Mouse (Mus musculus): Measurements from ENCODE around the gene Ttll11. TPM values are rescaled to one million over a fixed set of nuclear protein-coding genes. Genes with fewer than 3 reads are reported as not detected.

Ttll11 gene
- polyA plus RNA-seq, 1 experiment from 2014 or later = 0.67 TPM

DNA sequence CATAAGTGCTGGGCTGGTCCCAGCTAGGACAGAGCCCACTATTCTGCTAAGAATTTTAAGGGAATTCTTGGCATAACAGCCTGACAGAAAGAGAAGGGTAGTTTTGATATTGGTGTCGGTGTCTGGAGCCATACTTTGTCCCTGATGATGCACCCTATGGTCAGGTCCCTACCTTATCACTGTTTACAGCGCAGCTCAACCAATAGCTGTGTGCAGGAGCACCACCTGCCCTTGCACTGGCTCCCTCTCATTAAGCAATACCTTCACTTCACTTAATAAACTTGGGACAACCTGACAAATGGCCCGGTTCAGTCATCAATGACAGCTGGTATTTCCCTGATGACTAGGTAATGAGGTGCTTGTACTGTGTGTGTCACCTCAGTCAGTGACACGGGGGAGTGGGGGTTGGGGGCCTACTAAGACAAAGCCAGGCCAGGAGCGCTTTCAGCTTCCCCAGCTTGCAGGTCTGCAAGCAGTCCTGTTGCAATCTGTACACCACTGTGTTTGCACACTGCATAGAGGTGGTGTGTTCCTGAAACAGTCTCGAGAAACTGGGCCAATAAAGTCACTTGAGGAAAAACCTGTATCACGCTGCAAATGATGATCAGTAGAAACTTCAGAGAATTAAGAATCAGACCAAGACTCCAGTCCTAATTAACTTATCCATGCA is 22.1 kb downstream of the Ttll11 start:
- ATAC-seq = no peak
- H3K9ac ChIP-seq = no peak overlapping the region
- H3K4me3 ChIP-seq (replicated peaks) = no peak overlapping the region
- H3K4me1 ChIP-seq (replicated peaks) = no peaks in the 10 kb centered on the region
- WGBS = 62% methylated on average over 7 of the region's 7 CpGs
- no peaks in the 10 kb centered on the region for H3K9me3 ChIP-seq
- no peaks in the 10 kb centered on the region for H3K36me3 ChIP-seq
- no peak overlapping the region for H3K4me2 ChIP-seq (replicated peaks)
- H3K27me3 ChIP-seq (replicated peaks) = 0 out of 2 replicates have a peak, but pooled peaks cover 4% of the 10 kb centered on the region
- H3K27ac ChIP-seq = no peak overlapping the region

DNA sequence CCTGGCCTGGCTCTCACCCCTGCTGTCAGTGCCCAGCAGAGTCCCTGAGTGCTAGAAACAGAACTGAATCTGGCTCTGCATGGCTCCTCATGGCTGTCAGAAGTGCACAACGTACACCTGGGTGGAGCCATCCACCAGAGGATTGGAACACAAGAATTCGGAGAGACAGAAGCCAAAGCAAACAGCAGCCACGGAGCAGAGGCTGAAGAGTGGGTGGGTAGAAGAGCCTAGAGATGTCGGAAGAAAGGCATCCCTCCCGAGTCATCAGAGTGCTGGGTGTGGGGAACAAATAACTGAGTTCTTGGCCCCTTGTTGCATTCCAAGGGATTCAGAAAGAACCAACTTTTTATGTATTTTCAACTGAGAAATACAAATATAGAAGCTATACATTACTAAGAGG is 24.5 kb downstream of the Ttll11 start:
- 34% methylated on average over 5 of the region's 5 CpGs for WGBS

DNA sequence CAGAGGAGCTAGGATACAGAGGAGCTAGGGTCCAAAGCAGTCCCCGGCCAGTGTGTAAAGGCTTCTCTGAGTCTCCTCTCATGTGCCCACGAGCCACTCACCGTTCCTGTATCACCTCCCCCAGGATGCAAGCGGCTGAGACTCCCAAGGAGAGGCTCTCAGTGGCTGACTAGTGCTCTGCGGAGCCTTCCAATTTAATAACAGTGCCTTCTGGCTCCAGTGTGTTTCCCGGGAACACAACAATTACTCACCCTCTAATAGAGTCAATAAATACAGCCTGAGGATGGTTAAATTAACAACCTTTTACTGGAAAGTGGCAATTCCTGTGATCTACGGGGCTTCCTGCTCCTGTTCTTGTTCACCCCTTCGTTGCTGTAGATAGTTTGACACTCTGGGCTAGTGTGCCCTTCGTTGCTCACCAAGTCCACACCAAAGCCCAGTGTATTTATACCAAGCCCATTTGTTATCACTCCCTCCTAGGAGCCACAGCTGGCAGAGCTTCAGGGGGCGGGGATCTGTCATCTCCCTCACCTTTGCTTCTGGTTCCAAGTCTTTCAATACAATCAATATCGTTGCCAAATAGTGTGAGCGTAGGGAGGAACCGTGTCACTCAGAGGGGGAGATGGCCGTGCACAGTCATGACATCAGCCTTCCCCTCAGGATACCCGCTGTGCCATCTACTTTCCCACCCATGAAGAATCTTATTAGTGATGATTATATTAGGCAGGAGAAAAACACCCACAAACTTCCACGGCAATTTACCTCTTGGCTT is 27.3 kb downstream of the Ttll11 start:
- no peak overlapping the region for H3K9ac ChIP-seq
- 53% methylated on average over 16 of the region's 16 CpGs for WGBS
- ATAC-seq = no peak

More for the DNA sequence above, 24.5 kb downstream of the Ttll11 start:
- Histone ChIP-seq H3K9ac (no peak overlapping the region), H3K4me3 (replicated peaks) (no peak overlapping the region), H3K27me3 (replicated peaks) (0 out of 2 replicates have a peak, but pooled peaks cover 4% of the 10 kb centered on the region), H3K9me3 (no peaks in the 10 kb centered on the region), H3K36me3 (no peaks in the 10 kb centered on the region), H3K27ac (no peak overlapping the region), H3K4me1 (replicated peaks) (no peaks in the 10 kb centered on the region), H3K4me2 (replicated peaks) (no peak overlapping the region)
- ATAC-seq = no peak

DNA sequence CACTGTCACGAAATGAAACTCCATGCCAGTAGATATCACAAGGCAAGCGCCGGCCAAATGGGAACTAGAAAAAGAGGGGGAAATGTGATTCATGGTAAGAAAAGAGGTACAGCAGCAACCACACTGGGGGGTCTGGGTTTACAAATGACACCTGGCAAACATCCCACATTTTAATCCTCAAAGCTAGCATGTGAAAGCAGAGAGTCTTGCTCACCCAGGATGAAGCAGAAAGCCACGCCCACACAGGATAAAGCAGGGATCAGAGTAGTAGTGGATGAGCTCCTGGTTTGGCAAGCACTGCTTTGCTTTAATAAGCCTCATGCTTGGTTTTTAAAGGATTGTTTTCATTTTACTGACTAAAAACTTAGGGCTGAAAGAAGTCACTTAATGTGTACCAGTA is 34.8 kb downstream of the Ttll11 start:
- WGBS = 86% methylated on average over 4 of the region's 4 CpGs
- Histone ChIP-seq H3K27me3 (replicated peaks) (no peaks in the 10 kb centered on the region), H3K27ac (no peak overlapping the region), H3K9me3 (no peaks in the 10 kb centered on the region), H3K4me2 (replicated peaks) (no peak overlapping the region), H3K36me3 (no peaks in the 10 kb centered on the region), H3K4me3 (replicated peaks) (no peak overlapping the region), H3K9ac (no peak overlapping the region), H3K4me1 (replicated peaks) (no peaks in the 10 kb centered on the region)
- ATAC-seq = no peak

More for the DNA sequence above, 27.3 kb downstream of the Ttll11 start:
- Histone ChIP-seq H3K27me3 (replicated peaks) (no peaks in the 10 kb centered on the region), H3K4me1 (replicated peaks) (no peaks in the 10 kb centered on the region), H3K36me3 (no peaks in the 10 kb centered on the region), H3K4me3 (replicated peaks) (no peak overlapping the region), H3K9me3 (no peaks in the 10 kb centered on the region), H3K27ac (no peak overlapping the region), H3K4me2 (replicated peaks) (no peak overlapping the region)

DNA sequence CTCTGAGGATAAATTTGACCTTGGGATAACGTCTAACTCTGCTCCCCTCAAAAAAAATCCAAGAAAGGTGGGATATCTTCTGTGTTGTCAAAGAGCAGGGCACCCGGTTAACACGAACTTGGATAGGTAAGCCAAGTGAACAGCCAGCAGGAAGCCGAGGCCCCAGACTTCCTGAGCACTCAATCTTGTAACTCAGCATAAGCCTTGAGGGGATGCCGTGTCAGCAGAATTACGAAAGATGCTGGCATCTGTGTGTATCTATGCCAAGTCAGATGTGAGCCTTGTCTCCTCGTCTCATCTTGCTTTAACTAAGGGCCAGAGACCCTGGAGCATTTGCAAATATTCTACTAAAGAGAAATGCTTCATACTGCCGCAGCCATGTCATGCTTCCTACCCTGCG is 36.8 kb downstream of the Ttll11 start:
- H3K4me2 ChIP-seq (replicated peaks) = no peak overlapping the region
- H3K27me3 ChIP-seq (replicated peaks) = 0 out of 2 replicates have a peak, but pooled peaks cover 3% of the 10 kb centered on the region
- no peak overlapping the region for H3K27ac ChIP-seq
- H3K36me3 ChIP-seq = no peaks in the 10 kb centered on the region
- no peaks in the 10 kb centered on the region for H3K4me1 ChIP-seq (replicated peaks)
- WGBS = 71% methylated on average over 9 of the region's 9 CpGs
- H3K4me3 ChIP-seq (replicated peaks) = no peak overlapping the region
- H3K9me3 ChIP-seq = no peaks in the 10 kb centered on the region
- ATAC-seq = no peak
- H3K9ac ChIP-seq = no peak overlapping the region

DNA sequence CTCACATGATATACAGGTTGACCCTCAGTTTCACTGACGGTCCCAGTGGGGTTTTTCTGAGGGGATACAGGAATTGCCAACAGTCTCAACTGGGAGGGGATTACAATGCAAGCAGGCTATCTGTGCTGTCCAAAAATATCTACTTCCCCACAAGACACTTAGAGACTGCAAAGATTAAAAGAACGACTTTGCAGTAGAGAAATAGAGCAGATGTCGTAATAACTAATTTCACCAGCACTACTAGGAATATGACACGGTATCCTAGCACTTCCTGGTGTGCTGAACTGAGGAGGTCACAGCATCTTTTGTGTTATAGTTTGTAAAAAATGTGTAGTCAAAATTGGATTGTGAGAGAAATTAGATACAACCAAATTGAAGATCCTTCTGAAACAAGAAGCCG is 44.7 kb downstream of the Ttll11 start:
- H3K4me3 ChIP-seq (replicated peaks) = no peak overlapping the region
- ATAC-seq = no peak
- no peaks in the 10 kb centered on the region for H3K9me3 ChIP-seq
- H3K36me3 ChIP-seq = no peaks in the 10 kb centered on the region
- H3K4me1 ChIP-seq (replicated peaks) = no peaks in the 10 kb centered on the region
- 0 out of 2 replicates have a peak, but pooled peaks cover 3% of the 10 kb centered on the region for H3K27me3 ChIP-seq (replicated peaks)
- no peak overlapping the region for H3K27ac ChIP-seq
- H3K9ac ChIP-seq = no peak overlapping the region
- WGBS = 66% methylated on average over 5 of the region's 5 CpGs
- no peak overlapping the region for H3K4me2 ChIP-seq (replicated peaks)

DNA sequence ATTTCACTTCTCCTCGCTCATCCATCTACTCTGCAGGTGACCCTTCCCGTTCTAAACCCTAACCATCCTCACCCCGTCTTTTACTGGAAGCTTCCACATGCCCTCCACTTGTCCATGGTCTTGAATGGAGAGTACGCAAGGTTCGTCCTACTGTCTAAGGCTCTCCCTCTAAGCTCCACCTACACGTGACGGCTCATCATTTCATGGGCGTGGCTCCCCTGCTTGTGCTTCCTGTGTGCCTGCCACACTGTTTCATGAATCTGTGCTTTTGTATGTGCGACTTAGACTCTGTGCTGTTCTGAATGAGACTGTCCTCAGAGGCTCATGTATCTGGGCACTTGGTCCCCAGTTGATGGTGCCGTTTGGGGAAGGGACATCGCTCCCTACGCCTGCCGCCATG is 46.6 kb downstream of the Ttll11 start:
- Histone ChIP-seq H3K9me3 (no peaks in the 10 kb centered on the region), H3K27ac (no peak overlapping the region), H3K27me3 (replicated peaks) (no peaks in the 10 kb centered on the region), H3K9ac (no peak overlapping the region), H3K4me1 (replicated peaks) (no peaks in the 10 kb centered on the region), H3K4me2 (replicated peaks) (no peak overlapping the region), H3K4me3 (replicated peaks) (no peak overlapping the region), H3K36me3 (no peaks in the 10 kb centered on the region)
- WGBS = 93% methylated on average over 13 of the region's 13 CpGs
- ATAC-seq = no peak

DNA sequence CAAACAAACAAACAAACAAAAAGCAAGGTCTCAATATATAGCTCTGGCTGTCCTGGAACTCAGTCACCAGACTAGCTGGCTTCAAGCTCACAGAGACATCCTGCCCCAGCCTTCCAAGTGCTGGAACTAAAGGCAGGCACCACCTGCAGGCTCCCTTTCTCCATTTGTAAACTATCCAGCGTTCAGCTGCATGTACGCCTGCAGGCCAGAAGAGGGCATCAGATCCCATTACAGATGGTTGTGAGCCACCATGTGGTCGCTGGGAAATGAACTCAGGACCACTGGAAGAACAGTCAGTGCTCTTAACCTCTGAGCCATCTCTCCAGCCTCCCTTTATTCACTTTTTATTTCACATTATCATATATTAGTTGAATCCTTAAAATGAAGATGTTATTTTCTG is 48.1 kb downstream of the Ttll11 start:
- no peaks in the 10 kb centered on the region for H3K27me3 ChIP-seq (replicated peaks)
- H3K4me3 ChIP-seq (replicated peaks) = no peak overlapping the region
- no peaks in the 10 kb centered on the region for H3K4me1 ChIP-seq (replicated peaks)
- H3K27ac ChIP-seq = no peak overlapping the region
- no peaks in the 10 kb centered on the region for H3K36me3 ChIP-seq
- no peak overlapping the region for H3K4me2 ChIP-seq (replicated peaks)
- no peak overlapping the region for H3K9ac ChIP-seq
- H3K9me3 ChIP-seq = no peaks in the 10 kb centered on the region
- no peak for ATAC-seq
- 73% methylated on average over 3 of the region's 3 CpGs for WGBS

DNA sequence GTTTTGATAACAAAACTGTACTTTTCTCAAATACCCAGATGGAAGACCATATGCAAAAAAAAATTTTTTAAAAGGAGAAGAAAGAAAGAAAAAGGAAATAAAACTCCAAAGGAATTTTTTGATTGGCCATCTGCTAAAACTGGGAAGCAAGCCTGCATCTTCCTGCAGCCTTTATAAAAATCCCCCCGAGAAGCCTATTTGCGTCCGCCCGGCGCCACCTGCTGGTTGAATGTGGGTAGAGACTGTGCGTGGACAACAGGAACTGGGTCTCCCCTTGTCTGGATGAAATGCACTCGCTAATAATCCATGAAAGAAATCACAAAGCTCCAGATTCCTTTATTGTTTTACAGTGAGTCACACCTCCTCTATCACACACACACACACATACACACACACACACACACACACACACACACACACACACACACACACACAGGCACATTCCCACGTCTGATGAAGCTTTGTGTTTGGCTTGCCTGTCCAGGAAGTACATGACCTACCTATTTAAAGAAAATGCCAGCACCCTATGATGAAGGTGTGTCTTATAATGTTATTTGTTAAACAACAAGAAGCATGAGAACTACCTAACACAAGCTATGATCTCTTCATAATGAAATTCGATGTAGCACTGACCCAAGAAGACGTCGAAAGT is 49.1 kb downstream of the Ttll11 start:
- no peaks in the 10 kb centered on the region for H3K4me1 ChIP-seq (replicated peaks)
- H3K36me3 ChIP-seq = no peaks in the 10 kb centered on the region
- no peak overlapping the region for H3K4me3 ChIP-seq (replicated peaks)
- H3K9ac ChIP-seq = no peak overlapping the region
- no peaks in the 10 kb centered on the region for H3K27me3 ChIP-seq (replicated peaks)
- no peak overlapping the region for H3K27ac ChIP-seq
- no peak for ATAC-seq
- H3K9me3 ChIP-seq = no peaks in the 10 kb centered on the region
- H3K4me2 ChIP-seq (replicated peaks) = no peak overlapping the region
- 35% methylated on average over 11 of the region's 11 CpGs for WGBS

DNA sequence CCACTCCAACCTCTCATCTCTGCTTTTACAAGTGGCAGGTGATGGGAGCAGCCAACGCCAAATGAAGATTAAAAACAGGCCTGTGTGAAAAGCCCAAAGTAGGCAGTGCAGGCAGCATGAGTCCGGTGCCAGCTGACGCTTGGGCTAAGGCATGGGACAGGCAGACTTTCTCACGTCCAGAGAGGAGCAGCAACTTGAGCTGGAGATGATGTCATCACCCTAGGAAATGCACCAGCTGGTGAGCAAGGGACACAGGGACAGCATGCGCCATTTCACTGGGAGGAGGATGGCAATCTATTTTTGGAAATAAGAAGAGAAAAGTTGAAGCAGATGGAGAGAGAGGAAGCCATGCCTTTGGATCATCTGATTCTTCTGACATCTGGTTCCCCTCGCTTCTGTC is 51.6 kb downstream of the Ttll11 start:
- H3K27me3 ChIP-seq (replicated peaks) = no peaks in the 10 kb centered on the region
- no peaks in the 10 kb centered on the region for H3K4me1 ChIP-seq (replicated peaks)
- H3K9me3 ChIP-seq = no peaks in the 10 kb centered on the region
- no peaks in the 10 kb centered on the region for H3K36me3 ChIP-seq
- ATAC-seq = no peak
- 59% methylated on average over 6 of the region's 6 CpGs for WGBS
- no peak overlapping the region for H3K27ac ChIP-seq
- H3K4me2 ChIP-seq (replicated peaks) = no peak overlapping the region
- H3K4me3 ChIP-seq (replicated peaks) = no peak overlapping the region
- no peak overlapping the region for H3K9ac ChIP-seq

DNA sequence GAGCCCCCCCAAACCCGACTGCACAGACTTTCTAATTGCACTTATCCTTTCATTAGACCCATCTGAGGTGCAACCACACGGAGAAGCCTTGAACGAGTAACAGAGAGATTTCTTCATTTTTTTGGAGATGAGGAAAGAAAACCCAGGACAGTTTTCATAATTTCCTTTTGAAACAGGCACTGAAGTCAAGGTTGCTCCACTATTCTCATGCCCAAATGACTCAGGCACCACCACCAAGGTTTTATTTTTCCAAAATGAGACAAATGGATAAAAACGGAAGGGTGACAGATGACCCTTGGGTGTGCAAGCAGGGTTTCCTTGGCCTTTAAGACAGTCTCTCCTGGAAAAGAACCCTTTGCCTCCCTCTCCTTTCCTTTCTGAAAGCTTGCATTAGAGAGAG is 54.8 kb downstream of the Ttll11 start:
- Histone ChIP-seq H3K27me3 (replicated peaks) (no peaks in the 10 kb centered on the region), H3K36me3 (no peaks in the 10 kb centered on the region), H3K9ac (no peak overlapping the region), H3K9me3 (no peaks in the 10 kb centered on the region), H3K27ac (no peak overlapping the region), H3K4me1 (replicated peaks) (no peaks in the 10 kb centered on the region), H3K4me3 (replicated peaks) (no peak overlapping the region), H3K4me2 (replicated peaks) (no peak overlapping the region)
- 67% methylated on average over 4 of the region's 4 CpGs for WGBS
- ATAC-seq = no peak

DNA sequence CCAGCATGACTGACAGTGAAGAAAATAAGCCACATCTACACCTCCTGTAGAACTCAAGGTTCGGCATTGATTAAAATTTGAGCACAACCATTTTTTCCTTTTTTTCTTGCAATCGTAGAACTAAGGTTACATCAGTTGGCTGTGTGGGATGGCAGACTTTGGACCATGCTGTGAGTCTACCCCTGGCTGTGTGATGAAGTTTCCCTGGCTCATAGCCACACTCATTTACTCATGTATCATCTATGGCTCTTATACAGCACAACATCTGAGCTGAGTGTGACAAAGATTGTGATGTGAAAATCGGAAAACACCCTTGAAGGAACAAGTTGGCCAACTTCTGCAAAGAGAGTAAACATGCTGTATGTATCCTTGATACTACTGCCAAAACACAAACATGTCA is 56.8 kb downstream of the Ttll11 start:
- no peak for ATAC-seq
- 80% methylated on average over 3 of the region's 3 CpGs for WGBS
- no peak overlapping the region for H3K9ac ChIP-seq
- no peak overlapping the region for H3K27ac ChIP-seq
- no peak overlapping the region for H3K4me3 ChIP-seq (replicated peaks)
- no peak overlapping the region for H3K4me2 ChIP-seq (replicated peaks)
- H3K27me3 ChIP-seq (replicated peaks) = no peaks in the 10 kb centered on the region
- H3K4me1 ChIP-seq (replicated peaks) = no peaks in the 10 kb centered on the region
- H3K36me3 ChIP-seq = no peaks in the 10 kb centered on the region
- no peaks in the 10 kb centered on the region for H3K9me3 ChIP-seq

All from intestine, embryonic 15.5 days (tissue).